Mouse (Mus musculus): ENCODE data around the gene Pcnt.

Gene Pcnt

DNA sequence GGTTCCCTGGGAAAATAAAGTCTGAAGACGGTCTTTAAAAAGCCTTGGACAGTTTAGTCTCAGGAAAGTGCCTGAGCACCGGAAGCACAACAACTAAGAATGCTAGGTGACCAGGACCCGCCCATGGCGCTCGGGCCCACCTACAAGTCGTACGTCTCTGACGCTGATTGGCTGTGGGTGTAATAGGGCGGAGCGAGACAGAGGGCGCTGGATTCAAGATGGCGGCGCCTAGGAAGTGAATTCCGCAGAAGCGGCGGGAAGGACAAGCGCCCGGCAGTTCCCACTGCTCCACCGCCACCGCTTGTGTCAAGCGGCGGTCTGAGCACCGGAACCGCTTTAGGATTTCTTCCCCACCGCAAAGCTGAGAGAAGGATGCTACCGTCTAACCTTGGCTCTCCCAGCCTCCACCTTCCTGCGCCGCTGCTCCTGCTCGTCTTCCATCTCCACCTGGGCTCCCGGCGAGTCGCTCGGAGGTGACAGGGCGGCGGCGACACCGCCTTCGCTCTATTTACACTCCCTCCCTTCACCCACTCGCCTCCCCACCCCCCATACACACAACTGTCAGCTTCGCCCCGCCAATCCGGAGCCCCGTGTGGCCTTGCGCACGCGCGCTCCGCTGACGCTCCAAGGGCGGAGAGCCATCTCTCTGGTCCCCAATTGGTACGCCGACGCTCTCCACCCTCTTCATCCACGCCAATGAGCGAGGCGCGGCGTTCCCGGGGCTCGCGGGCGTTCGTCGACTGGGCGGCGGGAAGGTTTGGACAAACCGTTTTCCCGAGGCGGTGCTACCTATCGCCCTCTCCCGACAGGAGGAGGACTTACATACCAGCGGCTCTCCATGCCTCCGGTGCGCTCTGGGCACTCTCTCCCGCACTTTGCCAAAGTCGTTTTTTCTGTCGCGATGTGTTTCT, at the start of gene Pcnt:
TSS of gene Pcnt (minus strand) at position 609 of the 911 bp plus-strand sequence.
- peak; percentile 99 for DNase-seq (ENCODE audit: low read depth, low spot score)

DNA sequence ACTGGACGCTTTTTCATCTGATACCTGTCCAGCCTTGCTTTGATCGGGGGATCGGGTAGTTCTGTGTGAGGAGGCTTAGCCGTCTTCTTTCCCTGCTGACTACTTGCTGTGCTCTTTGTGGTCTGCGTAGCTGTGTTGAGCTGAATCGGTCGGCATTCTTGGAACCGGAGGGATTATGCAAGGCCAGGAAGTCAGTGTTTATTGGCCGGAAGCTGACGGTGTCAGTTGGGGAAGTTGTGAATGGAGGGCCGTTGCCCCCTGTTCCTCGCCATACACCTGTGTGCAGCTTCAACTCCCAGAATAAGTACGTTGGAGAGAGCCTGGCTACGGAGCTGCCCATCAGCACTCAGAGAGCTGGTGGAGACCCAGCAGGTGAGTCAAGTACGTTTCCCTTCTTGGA, 46.6 kb upstream of the Pcnt start:
- DNase-seq (ENCODE audit: low read depth, low spot score): no peak

DNA sequence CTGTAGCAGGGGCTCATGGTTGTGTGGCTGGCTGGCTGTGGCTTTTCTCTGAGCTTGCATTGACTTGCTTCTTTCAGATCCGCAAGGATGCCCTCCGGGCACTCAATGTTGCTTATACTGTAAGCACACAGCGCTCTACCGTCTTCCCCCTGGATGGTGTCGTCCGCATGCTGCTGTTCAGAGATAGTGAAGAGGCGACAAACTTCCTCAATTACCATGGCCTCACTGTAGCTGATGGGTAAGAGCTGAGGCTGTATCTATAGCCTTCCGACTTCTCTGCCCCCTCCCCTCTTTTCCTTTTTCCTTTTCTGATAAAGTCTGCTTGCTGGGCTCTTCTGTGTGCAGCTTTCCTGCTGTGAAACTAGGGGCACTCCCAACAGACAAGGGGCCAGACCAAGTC, 45.7 kb upstream of the Pcnt start:
- DNase-seq (ENCODE audit: low read depth, low spot score): no peak

DNA sequence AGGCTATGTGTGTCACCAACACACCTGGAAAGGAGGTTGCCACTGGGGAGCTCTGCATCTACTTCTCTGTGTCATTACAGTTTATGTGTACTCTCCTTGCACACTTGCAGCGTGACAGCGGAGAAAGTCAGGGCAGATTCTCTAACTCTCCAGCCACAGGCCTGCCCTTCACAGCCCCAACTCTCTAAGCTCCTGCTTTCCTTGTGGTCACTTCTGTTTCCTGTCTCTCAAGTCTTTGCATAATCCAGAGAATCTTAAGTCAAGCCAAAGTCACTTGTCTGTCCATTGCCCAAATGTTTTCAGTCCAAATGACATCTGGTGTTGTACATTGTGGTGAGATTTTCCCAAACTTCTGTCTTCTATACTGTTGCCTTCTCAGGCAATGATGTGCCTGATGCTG, 43.7 kb upstream of the Pcnt start:
- no peak for DNase-seq (ENCODE audit: low read depth, low spot score)

DNA sequence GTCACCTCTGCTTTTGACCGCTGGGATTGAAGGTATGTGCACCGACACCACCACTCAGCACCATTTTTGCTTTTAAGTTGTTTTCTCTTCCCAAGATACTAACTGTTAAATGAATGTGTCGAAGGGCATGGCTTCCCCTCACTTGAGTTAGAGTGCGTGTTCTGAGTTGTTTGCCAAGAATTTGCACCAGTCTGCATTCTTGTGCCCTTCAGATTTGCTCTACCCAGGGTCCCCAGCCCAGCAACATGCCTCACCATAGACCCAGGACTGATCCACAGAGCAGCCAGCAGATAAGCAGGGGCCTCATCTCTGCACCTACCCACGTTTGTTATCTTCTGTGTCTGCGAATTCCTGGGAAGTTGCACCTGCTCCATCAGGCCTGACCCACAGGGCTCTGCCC, 38.9 kb upstream of the Pcnt start:
- no peak for DNase-seq (ENCODE audit: low read depth, low spot score)

DNA sequence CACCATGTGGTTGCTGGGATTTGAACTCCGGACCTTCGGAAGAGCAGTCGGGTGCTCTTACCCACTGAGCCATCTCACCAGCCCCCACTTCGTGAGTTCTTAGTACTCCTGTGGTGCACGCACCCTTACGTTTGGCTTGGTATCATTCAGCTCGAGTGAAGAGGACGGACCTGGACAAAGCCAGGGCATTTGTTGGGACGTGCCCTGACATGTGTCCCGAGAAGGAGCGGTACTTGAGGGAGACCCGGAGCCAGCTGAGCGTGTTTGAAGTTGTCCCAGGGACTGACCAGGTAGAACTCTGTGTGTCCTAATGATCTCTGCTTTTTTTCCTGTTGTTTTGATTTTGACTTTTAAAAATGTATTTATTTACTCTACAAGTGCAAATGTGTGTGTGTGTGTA, 38.3 kb upstream of the Pcnt start:
- no peak for DNase-seq (ENCODE audit: low read depth, low spot score)

DNA sequence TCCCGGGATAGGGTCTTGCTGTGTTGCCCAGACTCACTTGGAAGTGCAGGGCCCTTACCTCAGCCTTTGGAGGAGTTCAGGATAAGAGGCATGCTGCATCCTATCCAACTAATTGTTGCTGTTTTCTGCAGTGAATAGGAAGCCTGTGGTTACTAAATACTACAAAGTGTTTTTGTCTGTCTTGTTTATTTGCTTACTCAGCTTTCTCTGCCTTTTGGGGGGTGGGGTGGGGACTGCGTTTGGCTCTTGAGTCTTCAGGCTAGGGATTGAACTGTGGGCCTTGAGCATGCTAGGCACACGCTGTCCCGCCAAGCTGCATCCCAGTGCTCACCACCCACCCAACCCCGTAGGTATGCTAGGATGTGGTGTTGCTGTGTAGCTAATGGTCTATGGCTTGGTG, 31.2 kb upstream of the Pcnt start:
- no peak for DNase-seq (ENCODE audit: low read depth, low spot score)

DNA sequence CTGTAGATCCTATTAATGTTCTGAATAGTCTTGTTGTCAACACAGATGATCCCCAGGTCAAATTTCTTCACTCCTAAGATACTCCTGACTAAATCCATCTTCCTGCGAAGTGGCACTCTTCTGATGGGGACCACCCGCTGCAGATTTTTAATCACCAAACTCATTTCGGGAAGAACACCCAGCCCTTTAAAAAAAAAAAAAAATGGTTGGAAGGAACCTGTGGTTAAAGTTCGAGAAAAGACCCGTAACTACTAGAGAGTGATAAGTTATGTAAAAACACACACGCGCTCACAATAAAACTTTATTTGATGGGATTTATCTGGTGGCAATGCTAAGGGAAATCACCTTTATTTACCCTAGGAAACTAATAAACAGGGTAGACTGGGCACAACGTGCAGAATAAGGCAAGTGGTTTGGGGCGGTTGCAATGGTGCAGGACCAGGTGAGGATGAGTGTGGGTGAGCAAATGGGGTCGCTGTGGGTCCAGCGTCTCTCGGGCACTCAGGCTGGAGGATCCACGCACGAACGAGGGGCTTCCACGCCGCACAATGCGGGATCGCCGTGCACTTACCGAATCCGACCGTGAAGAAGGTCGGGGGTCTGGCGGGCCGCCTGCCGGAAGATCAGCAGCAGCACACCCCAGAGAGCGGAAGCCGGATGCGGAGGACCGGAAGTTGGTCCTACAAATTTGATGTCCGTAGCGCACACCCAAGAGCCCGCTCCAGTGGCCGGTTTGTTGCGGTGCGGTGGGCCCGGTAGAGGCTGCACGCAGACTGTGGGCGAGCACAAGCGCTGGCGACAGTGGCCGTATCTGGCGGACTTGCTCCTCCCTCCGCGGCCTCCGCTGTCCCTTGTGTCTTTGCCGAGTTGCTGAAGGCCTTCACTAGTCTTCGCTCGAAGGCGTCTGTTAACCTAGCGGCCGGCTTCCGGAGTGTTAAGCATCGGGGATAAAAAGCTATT, 25.9 kb upstream of the Pcnt start, which contains the start of the genes Mcm3ap and Ybey:
TSS of gene Mcm3ap (plus strand) at position 725 of the 960 bp plus-strand sequence.
TSS of gene Ybey (minus strand) at position 912 of the 960 bp plus-strand sequence.
- DNase-seq (ENCODE audit: low read depth, low spot score): peak; percentile 95

DNA sequence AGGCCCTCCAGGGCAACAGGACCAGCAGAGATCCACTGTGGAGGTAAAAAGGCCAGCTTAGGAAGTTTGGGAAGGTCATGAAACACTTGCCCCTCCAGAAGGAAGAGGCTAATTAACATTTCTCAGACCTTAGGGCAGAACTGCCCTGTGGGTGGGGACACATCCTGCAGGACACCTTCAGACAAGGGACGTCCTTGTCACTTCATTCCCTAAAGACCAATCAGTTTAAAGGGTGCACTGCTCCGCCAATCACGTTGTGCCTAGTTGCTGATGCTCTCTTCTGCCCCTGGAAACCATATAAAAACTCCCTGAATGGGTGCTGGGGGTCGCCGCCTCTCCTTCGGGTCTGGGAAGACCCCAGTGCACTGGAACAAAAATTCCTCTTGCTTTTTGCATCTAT, 20.1 kb upstream of the Pcnt start:
- no peak for DNase-seq (ENCODE audit: low read depth, low spot score)

DNA sequence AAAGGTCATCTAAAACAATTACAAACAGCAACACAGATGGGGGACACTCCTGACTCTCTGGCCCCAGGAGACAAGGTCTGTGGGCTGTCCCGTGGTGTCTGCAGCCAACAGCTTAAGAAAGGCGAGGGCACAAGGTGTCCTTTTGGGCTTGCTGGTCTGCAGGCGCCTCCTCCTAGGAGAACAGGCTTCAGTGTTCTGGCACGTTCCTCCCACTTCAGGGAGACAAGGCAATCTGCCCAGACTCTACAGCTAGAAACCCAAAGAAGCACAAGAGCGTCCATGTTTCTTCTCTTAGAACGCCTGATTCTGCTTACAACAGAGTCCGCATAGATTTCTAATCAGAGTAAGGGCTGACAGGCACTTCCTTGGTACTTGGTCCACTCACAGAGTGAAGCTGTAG, 19.7 kb upstream of the Pcnt start:
- DNase-seq (ENCODE audit: low read depth, low spot score): no peak

DNA sequence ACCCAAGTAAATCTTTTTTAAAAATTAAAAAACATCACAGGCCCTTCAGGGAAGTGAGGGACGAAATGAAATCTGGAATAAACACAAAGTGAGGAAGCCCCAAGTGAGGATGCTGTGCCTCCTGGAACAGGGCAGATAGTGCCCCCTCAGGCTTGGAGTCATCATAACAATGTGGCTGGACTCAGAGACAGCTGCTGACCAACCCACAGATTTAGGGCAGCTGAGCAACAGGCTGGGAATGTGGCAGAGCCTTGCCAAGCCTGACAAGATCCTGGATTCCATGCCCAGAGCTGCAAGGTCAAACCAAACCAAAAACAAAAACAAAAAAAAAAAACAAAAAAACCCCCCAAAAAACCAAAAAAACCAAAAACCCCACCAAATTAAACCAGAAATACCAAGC, 18.7 kb upstream of the Pcnt start:
- DNase-seq (ENCODE audit: low read depth, low spot score): no peak

DNA sequence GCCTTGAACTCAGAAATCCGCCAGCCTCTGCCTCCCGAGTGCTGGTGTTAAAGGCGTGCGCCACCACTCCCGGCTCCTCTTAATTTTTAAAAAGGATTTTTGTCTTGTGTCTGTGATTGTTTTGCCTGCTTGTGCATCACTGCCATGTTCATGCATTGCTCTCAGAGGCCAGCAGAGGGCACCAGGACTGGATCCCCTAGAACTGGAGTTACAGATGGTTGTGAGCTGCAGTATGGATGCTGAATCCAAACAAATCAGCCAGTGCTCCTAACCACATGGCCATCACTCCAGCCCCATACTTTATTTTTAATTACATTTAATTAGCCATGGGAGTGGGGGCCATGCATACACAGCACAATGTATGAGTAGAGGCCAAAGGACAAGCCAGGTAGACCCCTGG, 12.7 kb upstream of the Pcnt start:
- DNase-seq (ENCODE audit: low read depth, low spot score): peak; percentile 57

DNA sequence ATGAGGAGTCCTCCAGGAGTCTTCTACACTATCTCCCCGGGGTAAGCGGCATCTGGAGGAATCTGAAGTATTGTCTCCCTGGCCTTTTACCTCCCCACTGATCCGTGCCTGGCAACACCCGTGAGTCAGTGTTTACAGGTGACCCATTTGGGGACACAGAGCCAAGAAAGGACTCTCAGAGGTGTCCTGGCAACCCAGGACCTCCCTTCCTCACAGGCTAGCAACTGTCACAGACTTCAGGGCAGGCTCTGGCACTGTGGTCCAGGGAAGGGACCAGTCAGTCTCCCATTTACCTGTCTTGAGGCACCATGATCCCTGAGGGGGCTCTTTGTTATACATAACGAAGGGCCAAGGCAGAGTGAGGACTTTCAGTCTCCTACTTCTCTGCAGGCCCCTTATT, 6.3 kb upstream of the Pcnt start, which contains the start of gene 2610028H24Rik:
TSS of gene 2610028H24Rik (plus strand) at position 231 of the 400 bp plus-strand sequence.
- DNase-seq (ENCODE audit: low read depth, low spot score): no peak

DNA sequence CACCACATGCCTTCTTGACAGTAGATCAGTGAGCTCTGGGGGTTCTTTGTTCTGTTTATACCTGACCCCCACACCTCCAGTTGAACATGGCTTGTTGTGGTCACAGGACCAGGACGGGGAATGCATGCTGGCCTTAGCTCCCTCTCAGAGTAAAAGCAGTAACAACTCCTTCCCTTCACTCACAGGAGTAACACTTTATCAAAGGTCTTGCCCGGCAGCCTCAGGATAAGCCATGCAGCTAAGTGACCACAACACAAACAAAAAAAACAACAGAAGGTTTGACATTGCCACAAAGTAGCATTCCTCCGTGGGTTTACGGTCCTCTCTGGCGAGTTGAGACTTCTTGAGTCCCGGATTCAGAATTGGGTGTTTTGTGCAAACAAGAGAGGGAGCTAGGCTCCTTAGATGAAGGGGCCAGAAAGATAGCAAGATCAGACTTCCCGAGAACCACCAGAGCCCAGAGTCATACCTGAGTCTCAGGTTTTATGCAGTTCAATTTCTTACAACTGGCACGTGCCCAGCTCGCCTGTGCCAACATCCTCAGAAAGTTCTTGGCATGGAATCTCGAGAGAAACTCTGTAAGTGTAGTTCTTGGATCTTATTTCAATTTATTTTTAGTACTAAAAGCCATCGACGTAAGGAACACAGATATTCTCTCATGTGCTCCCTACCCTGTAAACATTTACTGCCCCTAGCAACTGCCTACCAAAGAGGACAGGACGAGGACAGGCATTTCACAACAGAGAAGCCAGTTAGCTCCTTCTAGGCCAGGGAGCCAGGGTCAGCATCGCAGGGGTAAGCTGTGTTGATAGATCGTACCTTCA, 5.0 kb upstream of the Pcnt start:
- no peak for DNase-seq (ENCODE audit: low read depth, low spot score)

DNA sequence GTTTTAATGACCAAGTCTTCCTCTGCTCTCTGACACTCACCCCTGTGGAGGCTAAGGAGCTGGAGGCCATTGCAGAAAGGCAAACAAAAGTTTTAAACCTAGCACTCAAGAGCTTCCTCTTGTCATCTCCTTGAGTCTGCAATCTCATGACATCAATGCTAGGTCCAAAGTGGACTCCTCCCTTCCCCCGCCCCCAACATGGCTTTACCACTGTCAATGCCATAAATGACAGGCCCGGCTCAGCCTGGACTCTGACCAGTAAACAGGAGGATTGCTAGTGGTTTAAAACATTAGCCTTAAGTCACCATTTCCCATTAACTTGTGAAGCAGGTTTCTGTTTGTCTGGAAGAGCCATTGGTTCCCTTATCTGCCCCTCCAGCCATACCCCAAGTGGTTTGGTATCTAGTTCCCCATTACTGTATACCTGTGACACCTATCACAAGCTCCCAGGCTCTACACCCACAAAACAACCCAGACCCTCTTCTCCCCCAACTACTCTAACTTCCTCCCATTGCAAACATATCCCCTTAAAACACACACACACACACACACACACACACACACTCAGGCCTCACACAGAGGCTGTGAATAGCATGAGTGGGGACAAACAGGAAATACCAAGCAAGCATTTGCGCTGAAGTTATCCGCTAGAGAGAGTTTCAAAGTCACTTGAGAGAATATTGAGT, 3.6 kb upstream of the Pcnt start:
- DNase-seq (ENCODE audit: low read depth, low spot score): no peak

DNA sequence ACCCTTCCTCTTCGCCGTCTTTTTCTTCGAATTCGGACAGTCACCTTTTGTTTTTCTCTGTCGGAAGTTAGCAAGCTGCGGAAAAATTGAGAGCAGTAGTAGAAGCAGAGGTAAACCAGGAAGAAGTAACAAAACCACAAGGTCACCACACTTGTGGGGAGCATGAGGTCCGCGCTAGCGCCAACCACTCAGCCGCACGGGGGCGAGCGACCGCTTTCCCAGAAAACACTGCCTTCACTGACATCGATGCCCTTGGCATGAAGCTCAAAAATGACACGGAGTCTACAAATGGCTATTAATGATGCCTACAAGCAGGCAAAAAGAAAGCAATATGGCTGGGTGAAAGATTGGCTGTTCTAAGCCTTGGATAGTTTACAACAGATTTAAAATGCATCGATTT, 2.3 kb downstream of the Pcnt start, which contains the start of gene AC141477.1:
TSS of gene AC141477.1 (minus strand) at position 164 of the 400 bp plus-strand sequence.
- no peak for DNase-seq (ENCODE audit: low read depth, low spot score)

DNA sequence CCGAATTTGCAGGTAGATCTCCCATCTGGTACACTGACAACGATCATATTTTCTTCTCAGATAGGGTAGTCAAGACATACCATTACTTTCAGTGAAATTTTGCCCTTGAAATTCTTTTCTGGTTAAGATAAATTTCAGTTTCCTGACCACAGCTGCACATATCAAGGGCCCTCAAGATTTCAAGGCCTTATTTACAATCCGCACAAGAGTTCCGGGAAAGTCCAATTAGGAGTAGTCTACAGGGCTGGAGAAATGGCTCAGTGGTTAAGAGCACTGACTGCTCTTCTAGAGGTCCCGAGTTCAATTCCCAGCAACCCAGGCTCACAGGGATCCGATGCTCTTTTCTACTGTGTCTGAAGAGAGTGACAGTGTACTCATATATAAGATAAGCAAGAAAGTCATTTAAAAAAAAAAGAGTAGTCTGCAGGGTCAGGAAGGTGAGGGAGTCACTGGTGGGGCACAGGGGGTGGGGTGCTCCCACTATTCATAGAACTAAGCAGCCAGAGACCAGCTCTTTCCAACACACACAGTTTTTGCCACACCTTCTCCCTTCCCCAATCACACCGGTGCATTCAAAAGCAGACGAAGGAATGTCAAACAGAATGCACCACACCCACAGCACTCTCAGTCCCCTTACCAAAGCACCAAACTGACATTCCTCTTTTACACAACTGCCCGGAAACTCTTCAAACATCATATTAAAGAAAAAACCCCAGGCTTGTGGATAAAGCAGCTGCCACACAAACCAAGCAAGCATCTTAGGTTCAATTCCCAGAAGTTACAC, 3.3 kb downstream of the Pcnt start:
- DNase-seq (ENCODE audit: low read depth, low spot score): no peak

DNA sequence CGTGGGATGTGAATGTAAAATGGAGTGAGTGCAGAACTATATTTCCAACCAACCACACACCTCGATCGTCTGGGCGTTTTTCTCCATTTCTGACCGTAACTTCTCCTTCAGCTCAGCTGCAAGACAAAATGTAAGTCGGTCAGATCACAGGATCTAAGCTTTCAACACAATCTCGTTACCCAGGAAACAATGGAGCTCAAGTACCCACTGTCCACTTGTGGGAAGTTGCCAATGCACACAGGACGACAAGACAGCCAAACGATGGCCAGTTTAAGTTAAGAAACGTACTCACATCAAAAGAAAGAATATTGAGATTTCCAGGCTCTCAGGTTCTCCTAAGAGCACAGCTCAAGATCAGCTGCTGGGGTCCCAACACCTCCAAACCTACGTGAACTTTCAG, 8.7 kb downstream of the Pcnt start:
- no peak for DNase-seq (ENCODE audit: low read depth, low spot score)

DNA sequence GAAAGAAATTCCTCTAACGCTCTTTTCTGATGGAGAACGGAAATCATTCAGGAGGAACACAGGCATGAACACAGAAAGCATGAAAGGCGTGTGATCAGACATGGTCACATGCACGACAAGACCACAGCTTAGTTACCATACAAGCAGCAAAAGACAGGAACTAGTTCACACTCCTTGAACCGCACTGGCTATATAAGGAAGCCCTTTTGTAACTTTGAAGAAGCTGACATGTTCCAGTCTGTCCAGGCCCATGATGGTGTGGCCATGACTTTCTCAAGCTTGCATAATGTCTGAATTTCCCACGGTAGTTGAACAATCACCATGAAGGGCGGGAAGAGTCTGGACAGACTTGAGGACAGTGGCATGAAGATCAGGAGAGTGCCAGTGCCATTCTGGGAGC, 16.9 kb downstream of the Pcnt start:
- DNase-seq (ENCODE audit: low read depth, low spot score): no peak

DNA sequence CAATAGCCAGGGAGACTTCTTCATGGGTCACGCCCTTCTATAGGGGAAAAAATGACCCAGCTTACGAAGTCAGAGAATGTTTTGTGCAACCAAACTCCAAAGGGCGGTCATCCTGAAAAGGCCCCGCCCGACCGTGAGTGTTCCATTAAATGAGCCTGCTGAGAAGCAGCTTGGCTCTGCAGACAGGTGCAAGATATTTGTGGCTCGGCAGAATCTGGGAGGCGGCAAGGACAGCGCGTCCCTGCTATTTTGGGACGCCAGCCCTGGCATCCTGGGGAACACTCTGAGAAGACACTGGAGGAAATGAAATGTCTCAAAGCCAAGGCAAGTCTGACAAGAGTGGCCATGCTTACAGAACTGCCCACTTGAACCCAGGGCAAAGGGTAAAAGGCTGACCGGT, 25.8 kb downstream of the Pcnt start:
- no peak for DNase-seq (ENCODE audit: low read depth, low spot score)
